Mouse (Mus musculus): Measurements from ENCODE around the gene Fat3.

DNA sequence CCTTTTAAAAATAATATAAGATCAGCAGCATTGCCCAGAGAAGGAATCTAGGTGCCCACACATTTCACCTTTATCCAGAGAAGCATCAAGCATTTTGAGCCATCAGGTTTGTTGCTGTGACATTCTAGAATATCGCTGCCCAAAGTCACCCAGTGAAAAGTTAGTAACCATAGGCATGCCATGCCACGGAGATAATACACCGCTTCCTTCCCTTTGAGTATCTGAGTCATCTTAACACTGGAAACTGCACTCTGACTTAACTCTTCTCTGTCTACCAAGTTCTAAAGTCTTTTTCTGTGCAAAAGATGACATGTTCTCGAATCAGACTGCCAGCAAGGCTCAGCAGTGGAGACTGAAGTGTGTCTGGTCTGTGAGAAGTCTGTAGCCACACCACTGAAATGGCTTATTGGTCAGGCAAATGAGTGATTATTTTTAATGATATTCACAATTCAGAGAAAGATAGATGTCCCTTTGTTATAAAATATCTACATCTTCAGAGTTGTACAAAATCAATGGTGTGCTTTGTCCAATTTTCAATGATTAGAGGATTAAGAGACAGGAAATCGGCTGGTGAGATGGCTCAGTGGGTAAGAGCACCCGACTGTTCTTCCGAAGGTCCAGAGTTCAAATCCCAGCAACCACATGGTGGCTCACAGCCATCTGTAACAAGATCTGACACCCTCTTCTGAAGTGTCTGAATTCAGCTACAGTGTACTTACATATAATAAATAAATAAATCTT is 560.0 kb downstream of the Fat3 start:
- TF ChIP-seq MAFK (IDR thresholded peaks at IDR 0.05; ENCODE audit: insufficient read depth, low read depth, low read length) (no peak), HCFC1 (IDR thresholded peaks at IDR 0.05; ENCODE audit: borderline replicate concordance, insufficient read depth, low read length) (no peak), CHD2 (IDR thresholded peaks at IDR 0.05; ENCODE audit: low read depth, low read length) (no peak)

Measured in ES-E14 (cell line).